Mouse (Mus musculus): Measurements from ENCODE around the gene Galnt10.
A peak's percentile ranks its signal among the peaks of the same experiment; 100 is the strongest.

DNA sequence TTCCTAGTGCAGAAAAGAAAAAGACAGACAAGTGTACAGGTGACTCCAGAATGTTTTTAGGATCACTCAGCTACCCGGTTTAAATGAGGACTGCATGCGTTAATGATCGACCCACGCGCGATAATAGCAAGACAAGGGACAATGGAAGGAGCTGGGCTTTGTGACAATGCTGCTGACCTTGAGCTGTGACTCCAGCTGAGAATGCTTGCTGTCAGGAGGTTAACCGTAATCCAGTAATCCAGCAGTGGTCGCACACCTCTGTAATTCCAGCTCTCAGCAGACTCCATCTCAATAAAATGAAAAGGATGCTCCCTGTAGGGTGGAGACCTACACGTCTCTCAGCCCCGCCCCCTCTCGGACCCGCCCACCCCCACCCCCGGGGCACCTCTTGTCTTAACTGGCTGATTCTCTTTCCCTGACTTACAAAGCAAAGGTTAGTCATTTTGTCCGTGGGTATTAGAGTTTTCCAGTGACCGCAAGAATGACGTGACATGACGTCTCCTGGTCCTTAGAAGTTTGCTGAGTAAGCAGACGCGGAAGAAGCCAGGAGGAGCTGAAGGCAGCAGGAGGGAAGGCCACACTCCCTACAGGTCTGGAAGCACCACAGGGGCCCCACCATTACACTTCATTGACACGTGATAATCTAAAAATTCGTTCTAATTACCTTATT is 145.8 kb downstream of the Galnt10 start:
- TF ChIP-seq HCFC1 (IDR thresholded peaks at IDR 0.05; ENCODE audit: borderline replicate concordance, insufficient read depth, low read length) (no peak), MAFK (IDR thresholded peaks at IDR 0.05; ENCODE audit: insufficient read depth, low read depth, low read length) (peak; percentile 95), ZC3H11A (IDR thresholded peaks at IDR 0.05; ENCODE audit: borderline replicate concordance, low read depth, low read length) (no peak), CHD2 (IDR thresholded peaks at IDR 0.05; ENCODE audit: low read depth, low read length) (no peak), ZNF384 (IDR thresholded peaks at IDR 0.05; ENCODE audit: low read depth, low read length) (no peak)

All from ES-E14 (cell line).